Mouse (Mus musculus): ENCODE results near the gene Gm11037. TPM values are rescaled to one million over a fixed set of nuclear protein-coding genes. Genes with fewer than 3 reads are reported as not detected.

Gm11037 gene
- total RNA-seq, 2 experiments from 2014 or later: not detected

GRCm38 (mm10) chr2:131128636-131129157, 4.6 kb upstream of the Gm11037 start:
- peak; percentile 1 for DNase-seq

DNA sequence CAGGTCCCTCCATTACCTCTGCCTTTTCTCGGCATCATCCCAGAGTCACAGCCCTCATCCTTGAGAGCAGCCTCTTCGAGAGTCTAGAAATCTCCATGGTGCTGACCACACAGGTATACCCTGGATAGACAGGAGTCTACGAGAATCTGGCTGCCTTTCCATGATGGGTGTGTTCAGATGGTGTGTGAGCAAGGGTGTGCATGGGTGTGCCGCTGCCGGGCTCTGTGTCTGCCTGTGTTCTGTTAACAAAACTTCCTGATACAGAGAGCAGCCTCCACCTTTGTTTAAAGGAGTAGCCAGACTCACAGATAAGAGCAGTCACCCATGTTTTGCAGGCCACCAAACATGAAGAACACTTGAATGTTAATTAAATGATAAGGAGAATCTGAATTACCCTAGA, 3.5 kb upstream of the Gm11037 start:
- DNase-seq: peak; percentile 4

- peak; percentile 1 for DNase-seq
Measured at GRCm38 (mm10) chr2:131130849-131131248, 2.4 kb upstream of the Gm11037 start.

DNA sequence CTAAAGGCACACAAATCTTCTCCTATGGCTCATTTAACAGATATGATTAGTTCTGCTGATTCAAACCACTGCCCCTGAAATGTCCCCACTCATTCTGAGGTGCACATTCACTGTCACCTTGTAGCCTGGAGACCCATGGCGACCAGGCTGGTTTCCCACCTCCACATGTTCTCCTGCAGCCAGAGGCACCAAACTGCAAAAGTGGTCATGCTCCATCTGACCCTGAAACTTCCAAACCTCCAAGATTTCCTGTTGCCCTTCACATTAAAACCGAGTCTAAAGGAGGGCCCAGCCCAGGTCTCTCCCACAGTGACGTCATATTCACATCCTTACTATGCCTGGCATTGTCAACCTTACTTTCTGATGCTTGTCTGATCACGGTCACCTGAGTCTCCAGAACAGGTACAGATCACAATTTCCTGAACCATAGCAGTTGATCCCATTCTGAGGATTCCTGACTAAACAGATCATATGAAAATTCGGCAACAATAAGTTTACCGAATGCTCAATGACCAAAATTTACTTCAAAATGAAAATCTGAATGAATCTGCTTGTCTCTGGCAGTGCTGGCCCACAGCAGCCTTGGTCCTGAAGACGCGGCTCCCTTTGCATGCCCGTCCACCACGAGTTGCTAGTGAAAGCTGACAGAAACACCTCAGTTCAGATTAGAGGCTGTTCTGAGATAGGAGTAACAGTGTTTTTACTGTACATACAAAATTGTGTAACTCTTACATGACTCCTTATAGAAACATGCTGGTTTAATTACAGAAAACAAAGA, 997 bp upstream of the Gm11037 start:
- peak; percentile 0 for DNase-seq

- DNase-seq: peak; percentile 5
Measured at GRCm38 (mm10) chr2:131134381-131134780, 1.1 kb downstream of the Gm11037 start.

DNA sequence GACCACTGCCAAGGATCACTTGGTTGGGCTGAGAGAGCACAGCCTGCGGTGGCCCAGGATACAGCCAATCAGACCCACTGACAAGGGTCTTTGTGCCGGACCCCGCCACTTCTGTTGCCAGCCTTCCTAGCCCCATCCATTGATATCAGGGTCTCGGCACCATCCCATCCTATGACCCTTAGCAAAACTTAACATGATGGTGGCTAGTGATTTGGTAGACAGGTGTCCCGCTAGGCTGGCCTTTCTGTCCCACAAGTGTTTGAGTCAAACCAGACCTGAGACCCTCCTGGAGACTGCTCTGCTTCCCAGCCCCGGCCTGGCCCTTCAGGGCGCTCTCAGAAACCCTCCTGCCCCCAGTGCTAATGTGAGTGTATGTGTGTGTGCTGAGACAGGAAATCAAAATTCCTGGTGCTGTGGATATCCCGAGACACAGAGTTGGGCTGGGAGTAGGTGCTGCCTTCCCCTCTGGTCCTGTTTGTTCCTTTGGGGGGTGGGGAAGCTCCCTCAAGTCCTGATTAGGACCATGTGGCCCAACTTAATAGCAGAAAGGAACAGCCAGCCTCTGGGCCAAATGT, 1.6 kb downstream of the Gm11037 start:
- DNase-seq: peak; percentile 2

DNA sequence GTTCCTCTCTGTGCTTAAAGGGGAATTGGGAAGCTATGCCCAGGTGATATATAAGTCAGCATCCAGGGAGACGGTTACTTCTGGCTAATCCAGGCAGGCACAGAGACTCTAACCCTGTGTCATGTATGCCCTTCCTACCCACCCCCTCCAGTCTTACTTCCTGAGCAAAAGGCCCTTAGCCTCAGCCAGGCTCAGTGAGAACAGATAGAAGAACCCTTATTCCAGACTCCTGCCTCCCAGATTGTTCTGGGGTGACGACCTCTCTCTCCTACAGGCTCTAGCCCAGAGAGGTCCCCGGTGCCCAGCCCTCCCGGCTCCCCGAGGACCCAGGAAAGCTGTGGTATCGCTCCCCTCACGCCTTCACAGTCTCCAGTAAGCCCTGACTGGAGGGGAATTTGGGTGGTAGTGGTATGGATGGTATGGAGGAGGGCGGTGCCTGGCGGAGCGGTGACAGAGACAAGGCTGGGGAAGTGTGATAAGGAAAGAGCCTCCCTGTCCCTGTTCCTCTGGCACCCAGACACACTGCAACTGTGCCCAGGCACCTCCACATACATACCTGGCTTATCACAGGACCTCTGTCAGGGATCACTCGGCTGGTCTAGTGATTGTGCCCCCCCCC, 2.3 kb downstream of the Gm11037 start:
- peak; percentile 3 for DNase-seq

DNA sequence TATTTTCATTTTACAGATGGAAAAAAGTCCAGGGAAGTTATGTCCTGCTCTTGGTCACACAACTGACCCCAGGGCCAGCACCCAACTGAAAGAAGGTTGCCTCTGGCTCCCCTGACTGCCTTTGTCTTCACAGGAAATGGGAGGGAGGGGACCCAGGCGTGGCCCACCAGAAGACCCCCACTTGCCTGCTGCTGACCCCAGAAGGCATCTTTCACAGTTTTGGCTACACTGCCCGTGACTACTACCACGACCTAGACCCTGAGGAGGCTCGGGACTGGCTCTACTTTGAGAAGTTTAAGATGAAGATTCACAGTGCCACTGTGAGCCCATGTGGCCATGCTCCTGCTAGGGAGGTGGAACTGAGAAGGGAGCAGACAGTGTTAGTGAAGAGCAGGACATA, 5.0 kb downstream of the Gm11037 start:
- DNase-seq: no peak

GRCm38 (mm10) chr2:131138760-131139159, 5.5 kb downstream of the Gm11037 start:
- no peak for DNase-seq

DNA sequence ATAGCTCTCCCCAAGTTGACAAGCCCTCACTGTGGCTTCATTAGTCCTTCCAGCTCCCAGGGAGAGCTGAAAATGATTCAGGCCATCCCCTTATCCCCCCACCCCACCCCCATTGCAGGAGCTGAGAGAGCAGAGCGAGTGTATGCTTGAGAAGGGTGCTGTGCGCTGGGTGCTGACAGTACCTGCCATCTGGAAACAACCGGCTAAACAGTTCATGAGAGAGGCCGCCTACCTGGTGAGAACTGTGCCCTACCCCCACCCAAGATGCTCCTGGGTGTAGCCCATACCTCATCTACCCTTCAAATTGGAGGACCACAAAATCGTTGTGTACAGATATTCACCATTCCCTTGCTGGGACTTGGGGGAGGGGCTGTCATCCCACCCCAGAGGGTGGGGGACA, 6.0 kb downstream of the Gm11037 start:
- no peak for DNase-seq

- DNase-seq: no peak
Measured at GRCm38 (mm10) chr2:131139886-131140532, 6.7 kb downstream of the Gm11037 start.

- DNase-seq: no peak
Measured at GRCm38 (mm10) chr2:131140533-131140905, 7.2 kb downstream of the Gm11037 start.

DNA sequence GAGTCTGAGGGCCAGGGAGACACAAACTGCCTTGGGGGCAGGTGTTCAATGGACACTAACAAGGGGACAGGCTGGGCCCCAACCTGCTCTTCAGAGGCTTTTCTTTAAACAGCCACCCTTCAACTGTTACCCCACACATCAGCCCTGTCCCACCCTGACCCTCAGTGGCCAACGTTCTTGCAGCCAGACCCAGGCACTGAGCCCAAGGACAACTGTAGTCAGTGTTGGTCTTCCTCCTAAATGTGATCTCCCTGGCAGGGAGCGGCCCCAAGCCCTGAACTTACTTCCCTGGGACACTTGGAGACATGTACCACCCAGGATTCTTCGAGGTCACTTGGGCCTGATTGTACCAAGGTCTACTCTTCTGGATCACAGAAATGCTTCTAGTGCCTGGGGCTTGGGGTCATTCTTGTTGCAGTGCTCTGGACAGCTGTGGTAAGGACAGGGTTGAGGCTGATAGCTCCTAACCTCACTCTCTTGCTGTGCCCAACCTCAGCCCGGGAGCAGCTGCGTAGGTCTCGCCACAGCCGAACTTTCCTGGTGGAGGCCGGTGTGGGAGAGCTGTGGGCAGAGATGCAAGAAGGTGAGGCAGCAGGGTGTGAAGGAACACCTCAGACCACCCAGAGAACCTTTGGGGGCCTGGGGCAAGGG, 8.2 kb downstream of the Gm11037 start:
- no peak for DNase-seq

- peak; percentile 86 for DNase-seq
Measured at GRCm38 (mm10) chr2:131142592-131142991, 9.3 kb downstream of the Gm11037 start.

- no peak for DNase-seq
Measured at GRCm38 (mm10) chr2:131143007-131143780, 9.9 kb downstream of the Gm11037 start.

DNA sequence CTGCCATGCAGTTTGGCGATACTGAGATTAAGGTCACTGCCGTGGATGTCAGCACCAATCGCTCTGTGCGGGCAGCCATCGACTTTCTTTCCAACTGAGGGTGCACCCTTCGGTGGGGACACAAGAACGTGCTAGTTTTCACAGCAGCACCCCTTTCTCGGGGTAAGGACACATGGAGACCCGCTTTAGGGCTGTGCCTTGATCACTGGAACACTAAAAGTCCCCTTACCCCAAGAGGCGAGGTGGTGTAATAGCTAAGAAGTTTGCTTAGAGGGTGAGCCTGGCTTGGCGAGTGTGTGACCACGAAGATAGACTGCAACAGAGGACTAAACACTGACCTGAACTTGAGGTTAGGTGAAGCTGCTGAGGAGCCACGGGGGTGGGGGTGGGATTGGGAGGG, 11.8 kb downstream of the Gm11037 start:
- DNase-seq: no peak

GRCm38 (mm10) chr2:131145536-131145935, 12.2 kb downstream of the Gm11037 start:
- DNase-seq: no peak

DNA sequence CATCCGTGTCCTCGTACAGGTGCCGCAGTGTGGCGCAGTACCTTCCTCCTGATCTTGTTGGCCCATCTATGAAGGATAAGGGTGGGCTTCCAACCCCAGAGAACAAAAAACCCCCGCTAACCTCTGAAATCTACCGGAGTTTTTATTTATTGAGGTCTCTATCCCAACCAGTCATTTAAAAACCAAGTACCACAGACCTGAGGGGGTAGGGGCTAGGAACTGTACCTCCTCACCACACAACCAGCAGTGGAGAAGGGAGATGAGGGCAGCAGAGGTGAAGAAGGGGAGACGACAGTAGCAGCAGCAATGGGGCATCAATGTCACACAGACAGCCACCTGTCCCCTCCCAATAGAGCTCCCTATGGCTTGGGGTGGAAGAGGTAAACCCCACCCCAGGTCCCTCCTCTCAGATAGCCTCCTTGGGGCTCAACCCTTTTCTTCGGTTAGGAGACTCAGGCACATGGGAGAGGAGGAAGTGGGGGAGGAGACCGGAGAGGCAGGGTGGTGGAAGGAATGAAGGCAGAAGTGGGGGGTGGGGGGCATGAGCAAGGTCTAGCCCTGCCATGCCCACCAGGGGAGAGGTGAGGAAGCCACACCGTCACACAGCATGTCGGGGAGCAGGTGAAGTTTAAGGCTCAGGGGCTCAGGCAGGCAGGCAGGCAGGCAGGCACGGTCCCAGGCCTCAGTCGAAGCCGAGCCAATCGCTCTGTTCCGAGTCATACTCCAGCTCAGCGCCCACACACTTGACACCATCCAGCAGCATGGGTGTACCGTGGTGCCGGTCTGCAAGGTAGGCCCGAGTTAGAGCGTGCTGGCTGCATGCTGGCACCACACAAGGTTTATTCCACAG, 13.1 kb downstream of the Gm11037 start:
- DNase-seq: no peak

DNA sequence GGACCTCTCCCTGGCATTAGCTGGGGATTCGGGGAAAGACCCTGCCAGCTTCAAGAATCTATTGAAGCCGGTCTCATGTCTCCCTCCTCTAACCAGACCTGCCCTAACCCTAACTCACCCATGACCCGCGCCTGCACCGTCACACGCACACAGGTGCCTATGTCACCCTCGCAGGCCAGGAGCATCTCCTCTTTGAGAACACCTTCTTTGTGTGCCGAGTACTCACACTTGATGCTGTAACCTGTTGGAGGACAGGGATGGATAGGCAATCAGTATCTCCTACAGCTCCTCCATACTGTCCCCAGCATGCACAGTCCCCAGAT, 13.7 kb downstream of the Gm11037 start:
- DNase-seq: no peak

- DNase-seq: no peak
Measured at GRCm38 (mm10) chr2:131148353-131149253, 15.3 kb downstream of the Gm11037 start.

Data from gastrocnemius, postnatal 10 days (tissue).